Mouse (Mus musculus): ENCODE data around the gene Nacc1. TPM values are rescaled to one million over a fixed set of nuclear protein-coding genes. Genes with fewer than 3 reads are reported as not detected.
"Not testable (repeated sequence)": the region's sequence is repeated elsewhere in the genome, so short reads cannot be mapped to it uniquely, and the experiment has no call there.

The Nacc1 gene
- polyA plus RNA-seq, 1 experiment from 2014 or later, result 6.9 TPM

- Histone ChIP-seq H3K4me2 (no peak overlapping the region), H3K9me3 (replicated peaks) (no peaks in the 10 kb centered on the region), H3K27ac (no peak overlapping the region), H3K4me3 (replicated peaks) (no peak overlapping the region), H3K4me1 (replicated peaks) (peaks cover 16% of the 10 kb centered on the region), H3K36me3 (no peaks in the 10 kb centered on the region), H3K27me3 (peaks cover 22% of the 10 kb centered on the region), H3K9ac (no peak overlapping the region)
- DNase-seq (no peak), ATAC-seq (ENCODE audit: low read depth) (no peak)
- 75% methylated on average over 17 of the region's 17 CpGs for WGBS (ENCODE audit: insufficient replicate concordance)
Measured at GRCm38 (mm10) chr8:84636051-84636691, 51.5 kb downstream of the Nacc1 start.

- Histone ChIP-seq H3K4me3 (replicated peaks) (no peak overlapping the region), H3K9ac (no peak overlapping the region), H3K4me1 (replicated peaks) (peaks cover 12% of the 10 kb centered on the region), H3K27ac (no peak overlapping the region), H3K9me3 (replicated peaks) (no peaks in the 10 kb centered on the region), H3K36me3 (no peaks in the 10 kb centered on the region), H3K4me2 (no peak overlapping the region), H3K27me3 (peaks cover 22% of the 10 kb centered on the region)
- WGBS (ENCODE audit: insufficient replicate concordance), result 71% methylated on average over 14 of the region's 14 CpGs
- DNase-seq (no peak), ATAC-seq (ENCODE audit: low read depth) (no peak)
Measured at GRCm38 (mm10) chr8:84635397-84636050, 52.1 kb downstream of the Nacc1 start.

GRCm38 (mm10) chr8:84634849-84635304, 52.8 kb downstream of the Nacc1 start:
- Histone ChIP-seq H3K4me3 (replicated peaks) (no peak overlapping the region), H3K27me3 (peaks cover 22% of the 10 kb centered on the region), H3K36me3 (no peaks in the 10 kb centered on the region), H3K9me3 (replicated peaks) (no peaks in the 10 kb centered on the region), H3K4me2 (no peak overlapping the region), H3K9ac (no peak overlapping the region), H3K27ac (no peak overlapping the region), H3K4me1 (replicated peaks) (peaks cover 6% of the 10 kb centered on the region)
- ATAC-seq (ENCODE audit: low read depth), result no peak
- WGBS (ENCODE audit: insufficient replicate concordance), result 71% methylated on average over 9 of the region's 9 CpGs
- no peak for DNase-seq

- WGBS (ENCODE audit: insufficient replicate concordance), result 46% methylated on average over 10 of the region's 10 CpGs
- Histone ChIP-seq H3K9me3 (replicated peaks) (no peaks in the 10 kb centered on the region), H3K27me3 (peaks cover 22% of the 10 kb centered on the region), H3K9ac (no peak overlapping the region), H3K4me3 (replicated peaks) (no peak overlapping the region), H3K4me1 (replicated peaks) (peaks cover 6% of the 10 kb centered on the region), H3K27ac (no peak overlapping the region), H3K36me3 (no peaks in the 10 kb centered on the region), H3K4me2 (no peak overlapping the region)
- DNase-seq (no peak), ATAC-seq (ENCODE audit: low read depth) (no peak)
Measured at GRCm38 (mm10) chr8:84633841-84634584, 53.6 kb downstream of the Nacc1 start.

- 69% methylated on average over 4 of the region's 4 CpGs for WGBS (ENCODE audit: insufficient replicate concordance)
- no peak for ATAC-seq (ENCODE audit: low read depth)
- DNase-seq, result no peak
- Histone ChIP-seq H3K36me3 (no peaks in the 10 kb centered on the region), H3K4me2 (no peak overlapping the region), H3K9me3 (replicated peaks) (no peaks in the 10 kb centered on the region), H3K9ac (no peak overlapping the region), H3K4me1 (replicated peaks) (no peaks in the 10 kb centered on the region), H3K27ac (no peak overlapping the region), H3K4me3 (replicated peaks) (no peak overlapping the region), H3K27me3 (peaks cover 6% of the 10 kb centered on the region)
Measured at GRCm38 (mm10) chr8:84631813-84632212, 55.8 kb downstream of the Nacc1 start.

- WGBS (ENCODE audit: insufficient replicate concordance), result 52% methylated on average over 4 of the region's 4 CpGs
- no peaks in the 10 kb centered on the region for H3K4me1 ChIP-seq (replicated peaks)
- DNase-seq, result no peak
Measured at GRCm38 (mm10) chr8:84630145-84630544, 57.5 kb downstream of the Nacc1 start.

GRCm38 (mm10) chr8:84629586-84629985, 58.1 kb downstream of the Nacc1 start:
- WGBS (ENCODE audit: insufficient replicate concordance), result 58% methylated on average over 11 of the region's 11 CpGs
- Histone ChIP-seq H3K27ac (no peak overlapping the region), H3K9ac (no peak overlapping the region), H3K36me3 (no peaks in the 10 kb centered on the region), H3K4me2 (no peak overlapping the region), H3K4me1 (replicated peaks) (no peaks in the 10 kb centered on the region; the same call in 1 of the 2 replicates), H3K27me3 (no peaks in the 10 kb centered on the region; the same call in 1 of the 2 replicates), H3K4me3 (replicated peaks) (no peak overlapping the region), H3K9me3 (replicated peaks) (no peaks in the 10 kb centered on the region)
- no peak for DNase-seq
- no peak for ATAC-seq (ENCODE audit: low read depth)

More at GRCm38 (mm10) chr8:84630145-84630544, 57.5 kb downstream of the Nacc1 start:
- Histone ChIP-seq H3K36me3 (no peaks in the 10 kb centered on the region), H3K27ac (no peak overlapping the region), H3K9ac (no peak overlapping the region), H3K4me3 (replicated peaks) (no peak overlapping the region), H3K4me2 (no peak overlapping the region), H3K27me3 (no peaks in the 10 kb centered on the region; the same call in 1 of the 2 replicates), H3K9me3 (replicated peaks) (no peaks in the 10 kb centered on the region)
- ATAC-seq (ENCODE audit: low read depth), result no peak

GRCm38 (mm10) chr8:84623425-84623824, 64.2 kb downstream of the Nacc1 start:
- H3K36me3 ChIP-seq; H3K27ac ChIP-seq; H3K4me3 ChIP-seq (replicated peaks); H3K9ac ChIP-seq; H3K4me2 ChIP-seq; H3K9me3 ChIP-seq (replicated peaks); DNase-seq: not testable (repeated sequence)
- H3K27me3 ChIP-seq, result peaks cover 22% of the 10 kb centered on the region
- H3K4me1 ChIP-seq (replicated peaks), result peaks cover 18% of the 10 kb centered on the region
- ATAC-seq (ENCODE audit: low read depth), result peak; percentile 54; the same call in 1 of the 2 replicates
- WGBS (ENCODE audit: insufficient replicate concordance), result 61% methylated on average over 4 of the region's 4 CpGs

- H3K4me1 ChIP-seq (replicated peaks), result peaks cover 18% of the 10 kb centered on the region
- no peaks in the 10 kb centered on the region for H3K9me3 ChIP-seq (replicated peaks)
- ATAC-seq (ENCODE audit: low read depth) (no peak), DNase-seq (no peak)
- no peak overlapping the region for H3K9ac ChIP-seq
- WGBS (ENCODE audit: insufficient replicate concordance), result 61% methylated on average over 8 of the region's 8 CpGs
- H3K27me3 ChIP-seq, result peaks cover 45% of the 10 kb centered on the region
- no peak overlapping the region for H3K4me2 ChIP-seq
- H3K4me3 ChIP-seq (replicated peaks), result no peak overlapping the region
- no peaks in the 10 kb centered on the region for H3K36me3 ChIP-seq
- H3K27ac ChIP-seq, result no peak overlapping the region
Measured at GRCm38 (mm10) chr8:84621102-84621625, 66.5 kb downstream of the Nacc1 start.
